Mouse (Mus musculus) layer of hippocampus, adult 2 months (tissue): ENCODE results near the gene Rnase13. TPM values are rescaled to one million over a fixed set of nuclear protein-coding genes. Genes with fewer than 3 reads are reported as not detected.

Experiments
- DNase-seq, 2 experiments: peaks; one replicate each; pipeline ENCODE4 v3.0.0; 2022; ENCODE audit warnings: low spot score in 2 of 2
- H3K27ac ChIP-seq: fragments of 200-600 bp; 2 replicates; pipeline ENCODE4 v1.8.1; 2022
- H3K4me3 ChIP-seq: fragments of 200-600 bp; 2 replicates; pipeline ENCODE4 v1.8.1; 2022; ENCODE audit warnings: mild to moderate bottlenecking
- CTCF ChIP-seq: fragments of 200-600 bp; conservative IDR thresholded peaks from 2 replicates; pipeline ENCODE4 v1.8.1; 2022; ENCODE audit warnings: antibody characterized with exemption, mild to moderate bottlenecking, moderate library complexity
- total RNA-seq, 2 experiments: library from RNA; stranded (reverse); gene quantifications; 2 replicates each; pipeline ENCODE4 v1.2.3; 2021

Gene Rnase13
- total RNA-seq, 2 experiments from 2014 or later: not detected

GRCm38 (mm10) chr14:51922910-51923309 lies 337 bp upstream of the Rnase13 start:
- no peak for DNase-seq
- Histone ChIP-seq H3K27ac (peak overlapping the region; percentile 86), H3K4me3 (no peak overlapping the region)
- no peak for TF ChIP-seq CTCF

- Histone ChIP-seq H3K27ac (peak overlapping the region; percentile 86), H3K4me3 (no peak overlapping the region)
- no peak for TF ChIP-seq CTCF
- peak; percentile 61 to 74 for DNase-seq
Measured at GRCm38 (mm10) chr14:51921759-51922570, 608 bp downstream of the Rnase13 start.

GRCm38 (mm10) chr14:51918966-51919365 lies 3.6 kb downstream of the Rnase13 start:
- DNase-seq: no peak
- TF ChIP-seq CTCF: no peak
- Histone ChIP-seq H3K4me3 (no peak overlapping the region), H3K27ac (no peak overlapping the region)

GRCm38 (mm10) chr14:51918125-51918524 lies 4.4 kb downstream of the Rnase13 start, which contains the start of gene Tppp2:
Tppp2 (plus strand) TSS chr14:51918425.
- no peak within 1 kb of the TSS for H3K4me3 ChIP-seq
- no peak for DNase-seq
- no peak within 1 kb of the TSS for H3K27ac ChIP-seq
- no peak for TF ChIP-seq CTCF

GRCm38 (mm10) chr14:51916539-51916938 lies 6.0 kb downstream of the Rnase13 start:
- no peak for DNase-seq
- no peak for TF ChIP-seq CTCF
- H3K27ac ChIP-seq: no peak overlapping the region
- no peak overlapping the region for H3K4me3 ChIP-seq

- H3K4me3 ChIP-seq: no peak overlapping the region
- peak overlapping the region; percentile 92 for H3K27ac ChIP-seq
- TF ChIP-seq CTCF: no peak
- DNase-seq: no peak
Measured at GRCm38 (mm10) chr14:51915030-51915429, 7.5 kb downstream of the Rnase13 start.

- Histone ChIP-seq H3K4me3 (peak within 1 kb of the TSS; percentile 78), H3K27ac (peak within 1 kb of the TSS; percentile 97)
- TF ChIP-seq CTCF: no peak
- peak; percentile 72 to 81 for DNase-seq
Measured at GRCm38 (mm10) chr14:51913960-51914762, 8.4 kb downstream of the Rnase13 start, which contains the start of gene Ndrg2. Ndrg2 (minus strand) TSS chr14:51914158.

GRCm38 (mm10) chr14:51913062-51913959 lies 9.3 kb downstream of the Rnase13 start:
- TF ChIP-seq CTCF: no peak
- H3K27ac ChIP-seq: peak overlapping the region; percentile 97
- peak overlapping the region; percentile 78 for H3K4me3 ChIP-seq
- DNase-seq: peak; percentile 68 to 80

GRCm38 (mm10) chr14:51912391-51913061 lies 10.0 kb downstream of the Rnase13 start:
- TF ChIP-seq CTCF: no peak
- Histone ChIP-seq H3K4me3 (peak overlapping the region; percentile 78), H3K27ac (peak overlapping the region; percentile 97)
- no peak for DNase-seq

- TF ChIP-seq CTCF: no peak
- Histone ChIP-seq H3K27ac (peak overlapping the region; percentile 97), H3K4me3 (peak overlapping the region; percentile 44)
- DNase-seq: no peak
Measured at GRCm38 (mm10) chr14:51911301-51911700, 11.3 kb downstream of the Rnase13 start.

- Histone ChIP-seq H3K4me3 (no peak overlapping the region), H3K27ac (no peak overlapping the region)
- no peak for DNase-seq
- no peak for TF ChIP-seq CTCF
Measured at GRCm38 (mm10) chr14:51906102-51906501, 16.5 kb downstream of the Rnase13 start.

GRCm38 (mm10) chr14:51904706-51905105 lies 17.9 kb downstream of the Rnase13 start:
- no peak overlapping the region for H3K4me3 ChIP-seq
- peak; percentile 60 for TF ChIP-seq CTCF
- no peak overlapping the region for H3K27ac ChIP-seq
- DNase-seq: no peak
